Mouse (Mus musculus) cortical plate, adult 2 months (tissue): ENCODE measurements around the gene Mrpl20.

Experiments used
- CTCF ChIP-seq: fragments of 200-500 bp; IDR thresholded peaks from 2 replicates; pipeline ENCODE4 v1.5.1; 2011; ENCODE audit warnings: mild to moderate bottlenecking, control low read depth, low read length; ENCODE audit not compliant: insufficient read depth; ENCODE audit errors: extremely low read depth
- POLR2A ChIP-seq: fragments of 200-500 bp; IDR thresholded peaks from 2 replicates; pipeline ENCODE4 v1.6.1; 2011; ENCODE audit warnings: mild to moderate bottlenecking, low read length, control low read depth; ENCODE audit not compliant: insufficient read depth; ENCODE audit errors: extremely low read depth

DNA sequence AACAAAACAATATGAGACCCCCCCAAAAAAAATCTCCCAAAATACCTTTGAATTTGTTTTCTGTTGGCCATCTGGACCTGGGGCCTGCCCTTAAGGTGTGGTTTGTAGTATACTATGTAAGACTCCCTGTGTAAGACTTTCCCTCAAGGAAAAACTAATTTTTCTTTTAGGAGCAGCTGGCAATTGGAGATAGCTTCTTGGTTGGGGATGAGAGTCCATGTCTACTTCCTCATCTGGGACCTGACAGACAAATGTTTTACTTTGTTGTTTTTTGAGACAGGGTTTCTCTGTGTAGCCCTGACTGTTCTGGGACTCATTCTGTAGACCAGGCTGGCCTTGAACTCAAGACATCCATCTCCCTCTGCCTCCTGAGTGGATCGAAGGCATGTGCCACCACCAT, 603 bp upstream of the Mrpl20 start:
- no peak for TF ChIP-seq CTCF
- no peak for TF ChIP-seq POLR2A
